Mouse (Mus musculus) heart, postnatal 4 days (tissue): ENCODE measurements around the gene Ppa1. TPM values are rescaled to one million over a fixed set of nuclear protein-coding genes. Genes with fewer than 3 reads are reported as not detected.
A peak's percentile ranks its signal among the peaks of the same experiment; 100 is the strongest.
"Not testable (repeated sequence)": the region's sequence is repeated elsewhere in the genome, so short reads cannot be mapped to it uniquely, and the experiment has no call there.

ENCODE experiments used
- DNase-seq: peaks from one replicate; pipeline ENCODE4 v3.0.0; 2021
- total RNA-seq, 2 experiments: library from RNA; stranded (reverse); gene quantifications; 2 replicates each; pipeline ENCODE4 v1.2.3; 2021

Ppa1 gene
- total RNA-seq, result 10 to 100 TPM; 55.2 to 61.6 TPM

DNA sequence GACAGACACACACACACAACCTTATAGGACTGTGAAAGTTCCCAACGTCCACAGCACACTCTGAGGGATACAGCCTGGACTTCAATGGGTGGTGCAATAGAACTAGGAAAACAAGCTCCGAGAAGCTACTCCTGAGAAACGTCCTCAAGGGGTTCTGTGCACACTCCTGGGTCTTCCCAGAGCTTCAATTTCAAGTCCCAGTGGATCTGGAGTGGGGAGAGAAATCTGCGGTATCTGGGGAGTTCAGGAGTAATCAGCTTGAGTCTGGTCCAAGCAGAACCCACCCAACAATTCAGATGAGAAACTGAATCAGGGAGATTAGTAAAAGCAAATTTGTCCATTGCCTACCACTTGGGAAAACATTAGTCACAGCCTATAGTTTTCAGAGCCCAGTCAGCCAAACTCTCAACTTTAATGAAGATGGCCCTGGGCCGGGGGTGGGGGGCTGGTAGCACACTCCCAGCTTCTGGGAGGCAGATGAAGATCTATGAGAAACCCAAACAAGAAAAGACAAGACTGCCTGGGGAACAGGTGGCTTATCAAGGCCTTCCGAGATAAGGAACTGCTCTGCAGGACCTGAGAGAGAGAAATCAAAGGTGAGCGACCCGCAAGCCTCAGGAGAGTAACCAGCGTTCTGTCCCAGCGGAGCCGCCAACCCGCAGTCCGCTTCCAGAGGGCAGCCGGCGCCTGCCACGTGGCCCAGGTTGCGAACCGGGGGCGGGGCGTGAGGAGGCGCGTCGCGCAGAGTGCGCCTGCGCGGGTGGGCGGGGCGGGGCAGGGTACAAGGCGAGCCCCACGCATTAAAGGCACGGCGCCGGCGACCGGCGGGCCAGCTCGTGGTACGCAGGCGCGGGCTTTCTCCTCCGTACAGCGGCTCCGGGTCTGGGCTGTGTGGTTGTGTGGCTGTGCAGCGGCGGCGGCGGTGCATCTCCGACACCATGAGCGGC is at the start of gene Ppa1:
Ppa1 (plus strand) TSS at position 763 of the 947 bp plus-strand sequence.
- DNase-seq, result peak; percentile 89

DNA sequence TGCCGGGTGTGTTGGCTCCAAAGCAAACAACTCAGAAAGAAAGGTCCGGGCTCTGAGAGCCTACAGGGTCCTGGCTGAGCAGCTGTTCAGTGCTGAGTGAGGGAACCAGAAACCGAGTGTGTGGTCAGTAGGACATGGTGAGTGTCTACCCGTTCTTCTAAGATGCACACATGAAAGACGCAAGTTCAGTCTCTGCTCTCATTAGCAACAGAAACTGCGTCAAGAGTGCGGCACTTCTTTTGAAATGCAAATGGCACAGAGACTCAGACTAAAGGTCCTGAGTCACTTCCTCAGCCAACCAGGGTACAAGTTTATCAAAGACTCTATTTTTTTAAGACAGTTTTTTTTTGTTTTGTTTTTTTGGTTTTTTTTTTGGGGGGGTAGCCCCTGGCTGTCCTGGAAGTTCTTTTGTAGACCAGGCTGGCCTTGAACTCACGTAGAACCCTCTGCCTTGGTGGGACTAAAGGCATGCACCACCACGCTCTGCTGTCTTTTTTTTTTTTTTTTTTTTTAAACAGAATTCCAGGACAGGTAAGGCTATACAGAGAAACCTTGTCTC is 48.7 kb upstream of the Ppa1 start:
- DNase-seq, result no peak

DNA sequence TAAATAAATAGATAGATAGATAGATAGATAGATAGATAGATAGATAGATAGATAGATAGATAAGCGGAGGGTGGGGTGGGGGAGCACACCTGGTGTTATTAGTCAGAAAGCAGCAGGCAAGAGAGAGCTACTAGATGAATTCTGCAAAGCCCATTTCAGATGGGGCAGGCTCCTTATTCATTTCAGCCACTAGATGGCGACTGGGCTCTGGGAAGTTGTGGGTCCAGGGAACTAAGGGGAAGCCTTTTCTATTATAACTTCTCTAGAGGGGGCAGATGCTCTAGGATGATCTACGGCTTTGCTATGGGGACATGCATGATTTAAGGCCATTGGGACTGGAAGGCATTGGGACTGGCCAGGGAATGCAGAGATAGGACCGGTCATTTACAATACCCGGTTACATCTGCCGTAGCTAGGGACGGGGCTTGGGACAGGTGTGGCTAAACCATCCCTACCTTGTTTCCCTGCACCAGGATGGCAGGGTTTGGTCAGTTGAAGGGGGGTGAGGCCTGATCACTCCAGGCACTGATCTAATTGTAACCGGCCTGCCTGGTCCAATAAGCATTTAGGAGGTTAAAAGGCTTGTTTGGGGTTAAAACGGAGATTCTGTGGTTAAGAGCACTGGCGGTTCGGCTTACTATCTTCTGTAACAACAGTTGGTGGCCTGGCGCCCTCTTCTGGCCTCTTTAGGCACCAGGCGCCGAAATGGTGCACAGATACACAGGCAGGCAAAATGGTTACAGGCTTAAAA is 45.9 kb upstream of the Ppa1 start:
- peak; percentile 69 for DNase-seq

DNA sequence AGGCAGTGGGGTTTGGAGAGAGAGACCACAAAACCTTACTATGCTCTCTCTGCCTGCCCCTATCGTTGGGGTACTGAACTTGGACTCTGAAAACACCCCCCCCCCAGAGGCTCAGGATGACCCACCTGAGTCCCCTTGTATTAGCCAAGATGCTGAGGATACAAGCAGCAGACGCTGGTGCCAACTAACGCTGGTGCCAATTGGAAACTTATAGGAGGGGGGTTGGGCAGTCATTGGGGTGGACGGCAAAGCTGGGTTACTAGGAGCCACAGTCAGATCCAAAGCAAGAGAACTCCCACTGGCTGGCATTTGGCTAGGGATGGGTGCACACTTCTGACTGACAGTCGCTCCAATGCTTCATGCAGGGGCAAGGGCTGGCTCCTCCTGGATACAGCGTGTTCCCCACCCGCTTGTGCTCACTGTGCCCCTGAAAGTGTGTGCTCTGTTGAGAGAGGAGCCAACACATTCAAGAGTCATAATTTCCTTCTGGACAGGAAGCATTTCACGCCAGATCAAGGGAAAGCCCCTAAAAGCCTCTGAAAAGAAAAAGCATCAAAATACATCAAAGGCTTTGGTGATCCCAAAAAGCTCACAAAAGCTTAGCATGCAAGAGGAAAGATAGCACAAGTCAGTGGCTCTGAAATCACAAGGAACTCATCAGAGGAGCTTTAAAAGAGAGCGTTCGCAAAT is 43.8 kb upstream of the Ppa1 start:
- DNase-seq, result no peak

DNA sequence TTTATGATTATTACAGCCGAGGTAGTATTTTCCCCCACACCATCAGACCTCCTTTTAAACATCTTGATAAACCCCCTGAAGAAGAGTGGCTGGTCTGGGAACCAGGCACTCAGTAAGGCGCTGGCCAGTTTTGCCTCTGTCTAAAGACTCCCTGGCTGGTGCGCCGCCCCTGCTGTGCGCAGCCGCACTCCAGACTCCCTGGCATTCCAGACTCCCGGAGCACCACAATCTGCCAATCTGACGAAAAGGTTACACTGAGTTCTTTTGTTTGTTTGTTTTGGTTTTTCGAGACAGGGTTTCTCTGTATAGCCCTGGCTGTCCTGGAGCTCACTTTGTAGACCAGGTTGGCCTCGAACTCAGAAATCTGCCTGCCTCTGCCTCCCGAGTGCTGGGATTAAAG is 43.0 kb upstream of the Ppa1 start:
- DNase-seq, result not testable (repeated sequence)

DNA sequence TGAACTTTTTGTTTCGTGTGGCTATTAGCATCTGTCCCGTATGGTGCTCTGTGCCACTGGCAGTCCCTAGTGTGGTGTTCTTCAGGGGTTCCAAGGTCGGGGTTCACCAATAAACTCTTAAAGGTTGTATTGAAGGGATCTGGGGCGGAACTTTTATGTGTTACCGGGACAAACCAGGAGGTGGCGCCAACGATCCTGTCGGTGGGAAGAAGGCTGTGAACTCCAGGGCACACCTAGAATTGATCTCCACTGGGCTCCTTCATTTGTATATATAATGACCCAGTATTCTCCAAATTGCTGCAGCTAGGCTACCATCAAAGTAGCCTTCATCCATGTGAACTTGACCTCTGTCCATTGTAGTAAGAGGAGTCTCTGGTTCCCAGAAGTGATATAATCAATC is 42.5 kb upstream of the Ppa1 start:
- DNase-seq, result peak; percentile 75

DNA sequence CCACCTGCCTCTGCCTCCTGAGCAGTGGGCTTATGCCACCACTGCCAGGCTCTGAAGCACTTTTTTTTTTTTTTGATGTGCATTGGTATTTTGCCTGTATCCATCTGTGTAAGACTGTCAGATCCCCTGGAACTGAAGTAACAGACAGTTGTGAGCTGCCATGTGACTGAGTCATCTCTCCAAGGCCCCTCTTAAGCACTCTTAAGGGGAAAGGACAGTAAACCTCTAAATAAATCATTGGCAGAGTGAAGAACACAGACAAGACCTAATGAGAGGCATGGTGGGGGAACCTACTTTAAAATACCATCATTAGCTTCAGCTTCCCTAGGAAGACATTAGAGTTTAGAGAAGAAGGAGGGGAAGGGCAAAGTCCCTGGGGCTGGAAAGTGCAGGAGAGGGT is 40.1 kb upstream of the Ppa1 start:
- DNase-seq, result no peak

DNA sequence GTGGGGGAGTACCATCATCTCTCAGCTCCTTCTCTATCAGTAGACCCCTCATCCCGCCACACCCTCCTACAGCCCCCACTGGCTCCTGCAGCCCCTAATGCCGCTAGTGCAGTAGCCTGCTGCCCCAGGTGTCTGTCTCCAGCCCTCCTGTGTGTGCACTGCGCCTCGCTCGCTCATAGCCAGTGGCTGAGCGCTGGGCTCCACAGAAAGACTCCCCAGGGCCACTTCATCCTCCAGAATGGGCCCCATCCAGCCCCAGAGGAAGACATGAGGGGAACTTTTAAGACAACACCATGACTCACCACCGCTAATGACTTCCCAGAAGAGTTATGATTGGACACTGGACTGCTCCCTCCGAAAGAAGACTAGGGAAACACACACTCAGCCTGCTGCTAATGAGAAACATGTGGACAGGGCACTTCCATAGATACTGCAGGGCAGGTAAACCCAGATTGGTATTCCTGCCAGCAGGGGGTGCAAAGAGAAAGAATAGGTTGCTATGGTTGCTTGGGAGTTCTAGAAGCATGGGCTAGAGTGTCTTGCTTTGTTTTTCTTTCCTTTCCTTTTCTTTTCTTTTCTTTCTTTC is 37.6 kb upstream of the Ppa1 start:
- DNase-seq, result peak; percentile 49

DNA sequence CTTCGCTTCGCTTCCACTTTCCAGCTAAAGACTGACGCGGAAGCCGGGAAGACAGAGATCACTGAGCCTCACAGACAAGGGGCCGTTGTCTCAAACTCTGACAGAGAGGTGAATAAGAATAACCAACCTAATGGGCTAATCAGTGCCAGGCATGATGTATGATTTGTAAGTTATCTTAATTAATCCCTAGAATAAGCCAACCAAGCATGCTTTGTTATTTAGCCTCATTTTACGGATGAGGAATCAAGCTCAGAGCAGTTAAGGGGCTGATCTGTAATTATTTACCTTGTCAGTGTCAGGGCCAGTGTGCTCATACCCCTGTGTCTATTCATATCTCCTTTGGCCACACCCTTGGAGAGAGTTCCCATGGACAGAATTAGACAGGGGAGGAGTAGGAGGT is 34.0 kb upstream of the Ppa1 start:
- no peak for DNase-seq

DNA sequence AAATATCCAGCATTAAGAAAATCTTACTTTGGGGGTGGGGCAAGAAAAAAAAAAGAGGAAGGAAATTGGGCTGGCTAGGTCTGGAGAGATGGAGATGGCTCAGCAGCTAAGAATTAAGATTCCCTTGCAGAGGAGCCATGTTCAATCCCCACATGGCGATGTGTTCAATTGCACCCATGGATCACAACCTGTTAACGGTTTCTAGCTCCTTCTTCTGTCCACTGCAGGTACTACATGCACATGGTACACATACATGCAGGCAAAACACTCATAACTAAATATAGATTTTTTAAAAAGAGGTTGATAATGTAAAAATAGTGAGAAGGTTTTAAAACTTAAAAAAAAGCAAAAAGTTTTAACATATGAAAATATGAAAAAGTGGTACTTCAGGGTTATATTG is 29.8 kb upstream of the Ppa1 start:
- no peak for DNase-seq

DNA sequence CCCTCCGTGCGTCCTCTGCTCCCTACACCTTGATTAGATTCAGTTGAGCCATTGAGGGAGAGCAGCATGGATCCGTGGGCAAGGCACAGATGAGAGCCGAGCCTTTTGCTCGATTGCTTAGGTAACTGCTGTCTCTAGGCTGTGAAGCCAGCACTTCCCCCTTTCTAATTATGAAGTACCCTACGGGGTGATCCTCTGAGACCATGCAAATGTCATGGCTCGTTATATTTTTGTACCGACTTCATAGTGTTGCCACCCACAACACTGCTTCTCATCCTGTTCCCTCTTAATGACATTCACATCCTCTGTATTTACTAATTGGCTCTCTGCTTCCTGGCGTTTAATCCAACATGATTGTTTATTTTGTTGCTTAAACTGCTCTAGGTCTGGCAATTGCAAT is 26.7 kb upstream of the Ppa1 start:
- DNase-seq, result no peak

DNA sequence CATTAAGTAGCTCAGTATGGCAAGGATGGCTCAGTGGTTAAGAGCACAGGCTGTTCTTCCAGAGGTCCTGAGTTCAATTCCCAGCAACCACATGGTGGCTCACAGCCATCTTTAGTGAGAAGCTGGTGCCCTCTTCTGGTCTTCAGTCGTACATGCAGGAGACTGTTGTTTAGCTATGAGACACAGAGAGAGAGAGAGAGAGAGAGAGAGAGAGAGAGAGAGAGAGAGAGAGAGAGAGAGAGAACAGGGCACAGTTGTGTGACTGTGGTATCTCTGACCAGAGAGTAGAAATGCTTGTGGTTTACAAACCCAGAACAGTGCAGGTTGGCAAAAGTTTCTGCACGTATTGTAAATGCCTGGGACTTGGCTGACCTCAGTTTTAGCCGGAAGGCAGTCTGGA is 24.5 kb upstream of the Ppa1 start:
- not testable (repeated sequence) for DNase-seq

DNA sequence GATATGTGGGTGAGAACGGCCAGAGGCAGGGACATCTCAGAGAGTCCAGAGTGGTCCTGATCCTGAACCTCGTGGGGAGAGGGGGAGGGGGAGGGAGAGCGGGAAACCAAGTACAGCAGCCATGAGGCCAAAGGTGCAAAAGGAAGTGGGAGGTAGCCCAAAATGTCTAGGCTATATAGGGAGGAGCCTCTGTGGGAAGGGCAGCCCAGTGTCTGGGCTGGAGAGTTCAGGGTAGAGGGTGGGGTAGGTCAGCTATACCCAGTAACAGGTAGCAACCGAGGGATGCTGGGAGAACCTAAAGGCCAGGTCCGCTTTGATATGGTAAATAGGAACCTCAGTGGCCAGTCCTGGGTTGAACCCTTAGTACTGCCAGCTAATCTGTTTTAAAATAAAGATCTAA is 23.6 kb upstream of the Ppa1 start:
- DNase-seq, result no peak

DNA sequence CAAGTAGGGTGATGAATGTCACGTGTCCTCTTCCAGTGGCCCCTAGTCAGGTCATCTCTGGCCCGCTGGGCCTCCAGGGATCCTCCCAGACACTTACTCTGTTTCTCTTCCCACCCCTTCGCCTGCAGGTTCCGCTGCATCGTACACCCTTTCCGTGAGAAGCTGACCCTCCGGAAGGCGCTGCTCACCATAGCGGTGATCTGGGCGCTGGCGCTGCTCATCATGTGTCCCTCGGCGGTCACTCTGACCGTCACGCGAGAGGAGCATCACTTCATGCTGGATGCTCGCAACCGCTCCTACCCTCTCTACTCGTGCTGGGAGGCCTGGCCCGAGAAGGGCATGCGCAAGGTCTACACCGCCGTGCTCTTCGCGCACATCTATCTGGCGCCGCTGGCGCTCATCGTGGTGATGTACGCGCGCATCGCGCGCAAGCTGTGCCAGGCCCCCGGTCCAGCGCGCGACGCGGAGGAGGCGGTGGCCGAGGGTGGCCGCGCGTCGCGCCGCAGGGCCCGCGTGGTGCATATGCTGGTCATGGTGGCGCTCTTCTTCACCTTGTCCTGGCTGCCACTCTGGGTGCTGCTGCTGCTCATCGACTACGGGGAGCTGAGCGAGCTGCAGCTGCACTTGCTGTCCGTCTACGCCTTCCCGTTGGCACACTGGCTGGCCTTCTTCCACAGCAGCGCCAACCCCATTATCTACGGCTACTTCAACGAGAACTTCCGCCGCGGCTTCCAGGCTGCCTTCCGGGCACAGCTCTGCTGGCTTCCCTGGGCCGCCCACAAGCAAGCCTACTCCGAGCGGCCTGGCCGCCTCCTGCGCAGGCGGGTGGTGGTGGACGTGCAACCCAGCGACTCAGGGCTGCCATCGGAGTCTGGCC is 22.7 kb upstream of the Ppa1 start:
- DNase-seq, result peak; percentile 16

DNA sequence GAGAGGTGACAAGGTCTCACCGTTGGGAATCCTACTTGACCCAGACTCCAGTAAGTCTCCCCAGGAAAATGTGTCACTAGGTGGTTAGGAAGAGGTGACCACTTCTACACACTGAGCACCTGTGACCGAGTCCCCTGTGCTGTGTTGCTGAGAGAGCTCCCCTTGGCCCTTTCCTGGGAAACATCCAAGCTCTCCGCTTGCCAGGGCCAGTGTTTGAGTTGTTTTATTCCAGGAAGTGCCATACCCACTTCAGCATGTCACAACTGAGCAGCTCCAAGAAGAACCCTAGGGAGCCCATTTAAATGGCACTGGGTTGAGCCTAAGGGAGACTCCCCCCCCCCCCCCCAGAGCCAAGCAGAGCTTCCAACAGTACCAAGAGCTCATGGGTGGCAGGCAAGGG is 21.8 kb upstream of the Ppa1 start:
- no peak for DNase-seq

DNA sequence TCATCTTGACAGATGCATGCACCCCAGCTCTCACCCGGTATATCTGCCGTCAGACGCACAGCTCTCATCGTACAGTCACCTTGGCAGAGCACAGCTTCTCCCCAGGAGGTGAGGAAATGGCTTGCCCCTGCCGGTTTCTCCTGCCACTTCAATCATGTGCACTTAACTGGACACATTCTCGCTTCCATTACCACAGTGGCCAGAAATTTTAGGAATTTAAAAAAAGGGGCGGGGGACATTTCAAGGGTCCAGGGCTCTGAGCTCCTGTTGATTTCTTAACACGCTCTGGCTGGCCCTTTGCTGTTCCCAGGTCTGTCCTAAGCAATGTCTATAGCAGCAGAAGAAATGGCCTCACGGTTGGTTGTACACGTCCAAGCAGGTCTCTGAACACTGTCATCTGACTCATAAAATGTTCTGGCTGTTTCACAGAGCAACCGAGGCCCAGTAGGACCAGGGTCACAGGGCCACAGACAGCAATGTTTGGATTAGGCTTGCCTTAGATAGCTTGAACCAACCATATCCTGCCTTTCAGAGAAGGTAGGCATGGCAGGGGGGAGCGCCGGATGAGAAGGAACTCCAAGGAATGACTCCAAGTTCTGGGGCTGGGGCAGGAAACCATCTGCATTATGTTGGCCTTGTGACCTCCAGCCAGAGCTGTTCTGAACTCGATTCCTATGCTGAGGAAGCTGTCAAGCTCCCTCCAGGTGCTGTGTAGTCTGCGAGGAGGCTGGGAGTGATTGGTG is 21.0 kb upstream of the Ppa1 start:
- DNase-seq, result no peak

DNA sequence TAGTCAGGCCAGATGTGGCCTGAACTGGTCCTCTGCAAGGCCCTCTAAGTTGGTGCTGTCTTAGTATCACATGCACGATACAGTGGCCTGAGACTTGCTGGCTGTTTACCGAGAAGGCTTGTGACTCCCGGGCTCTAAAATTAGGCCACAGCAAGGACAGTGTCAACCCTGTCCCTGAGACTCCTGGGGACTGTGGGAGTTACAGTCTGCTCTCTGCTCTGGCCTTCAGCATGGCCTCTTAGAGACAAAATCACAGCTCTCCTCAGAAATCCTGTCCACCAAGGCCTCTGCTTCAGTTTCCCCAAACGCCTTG is 20.5 kb upstream of the Ppa1 start:
- DNase-seq, result peak; percentile 58

DNA sequence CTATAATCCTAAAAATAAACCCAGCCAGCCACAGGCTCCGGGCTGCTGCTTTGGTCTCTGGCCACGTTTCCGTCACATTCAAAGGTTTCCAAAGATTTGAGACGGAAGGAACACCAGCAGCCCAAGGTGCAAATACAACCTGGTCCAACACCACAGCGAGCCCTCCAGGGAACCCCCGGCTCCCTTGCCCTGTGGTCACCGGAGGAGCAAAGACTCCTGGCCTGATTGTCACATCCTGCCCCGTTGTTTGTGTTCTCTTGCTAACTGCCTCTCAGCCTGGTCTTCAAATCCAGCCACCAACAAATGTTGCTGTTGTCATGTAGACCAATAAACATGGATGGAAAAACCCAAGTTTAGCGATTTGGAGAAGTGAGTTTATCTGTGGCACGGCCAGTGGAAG is 15.9 kb upstream of the Ppa1 start:
- no peak for DNase-seq

DNA sequence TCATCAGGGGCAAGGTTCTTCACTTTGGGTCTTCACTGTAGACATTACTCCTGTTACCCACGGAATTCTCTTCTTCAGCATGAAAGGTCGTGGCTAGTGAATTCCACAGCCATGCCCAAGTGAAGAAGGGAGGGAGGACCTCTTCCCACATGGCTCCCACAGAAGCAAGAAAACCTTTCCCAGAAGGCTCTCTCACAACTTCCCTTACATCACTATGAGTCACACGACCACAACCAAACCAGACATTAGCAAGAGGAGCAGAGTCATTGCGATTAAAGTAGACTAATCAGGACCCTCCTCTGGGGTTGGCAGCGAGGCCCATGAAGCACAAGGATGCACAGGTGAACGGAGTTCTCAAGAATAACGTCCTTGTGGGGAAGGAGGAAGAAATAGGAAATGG is 11.3 kb upstream of the Ppa1 start:
- DNase-seq, result no peak

DNA sequence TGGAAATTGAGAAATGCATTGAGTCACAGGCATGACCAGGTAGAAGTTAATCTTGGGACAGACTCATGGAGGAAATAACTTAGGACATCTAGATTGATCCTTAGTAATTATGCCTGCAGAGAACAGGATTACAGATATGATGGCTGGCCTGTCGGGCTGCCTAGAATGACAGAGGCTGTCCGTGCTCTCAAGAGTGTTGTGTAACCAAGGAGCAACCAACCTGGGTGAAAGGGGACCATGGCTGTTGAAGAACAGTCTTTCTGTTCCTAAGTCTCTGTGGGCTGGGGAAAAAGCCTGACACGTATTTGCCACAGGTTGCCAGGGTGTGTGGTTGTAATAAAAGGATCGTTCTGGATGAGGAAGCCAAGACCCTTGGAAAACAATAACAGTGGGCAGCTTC is 8.0 kb upstream of the Ppa1 start:
- no peak for DNase-seq

DNA sequence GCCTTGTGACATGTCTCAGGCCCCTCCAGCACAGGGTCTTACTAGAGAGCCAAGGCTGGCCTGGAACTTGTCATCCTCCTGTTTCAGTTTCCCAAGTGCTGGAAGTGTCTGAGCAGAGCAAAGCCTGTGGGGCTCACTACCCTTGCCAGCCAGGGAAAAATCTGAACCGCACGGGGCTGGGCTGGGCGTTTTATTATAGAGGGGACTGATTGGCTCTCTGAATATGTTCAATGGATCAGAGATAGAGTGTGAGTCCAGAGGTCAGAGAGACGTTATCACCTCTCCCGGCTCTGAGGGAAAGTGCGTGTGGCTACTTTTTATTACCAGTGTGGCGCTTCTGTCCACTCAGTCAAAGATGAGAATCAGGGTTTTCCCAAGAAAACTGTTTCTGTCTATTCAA is 1.8 kb upstream of the Ppa1 start:
- no peak for DNase-seq
